Mouse (Mus musculus) embryonic facial prominence, embryonic 12.5 days (tissue): Measurements from ENCODE around the gene Arhgap17. TPM values are rescaled to one million over a fixed set of nuclear protein-coding genes. Genes with fewer than 3 reads are reported as not detected.

Experiments used
- polyA plus RNA-seq: library from polyadenylated mRNA; unstranded; fragments of >200 nt; fragmentation: Nextera tagmentation; extraction: Ambion mirVana; gene quantifications from 2 replicates; pipeline ENCODE4 v1.2.1, GENCODE M21; 2016

The Arhgap17 gene
- polyA plus RNA-seq, 1 experiment from 2014 or later: 24.5 TPM

Other genes starting within 250 kb of the Arhgap17 start
- gene Tnrc6a, start 246.0 kb downstream of the Arhgap17 start, polyA plus RNA-seq: 66.1 and 70.9 TPM in 2 replicates
- gene Slc5a11, start 155.1 kb downstream of the Arhgap17 start, polyA plus RNA-seq: 0.06 and 0.10 TPM in 2 replicates
- gene Lcmt1, start 131 bp downstream of the Arhgap17 start, polyA plus RNA-seq: 51.0 and 55.5 TPM in 2 replicates
- 0.14 and 0.60 TPM in 2 replicates for gene Aqp8, start 92.4 kb upstream of the Arhgap17 start, polyA plus RNA-seq
- gene Zkscan2, start 130.5 kb upstream of the Arhgap17 start, polyA plus RNA-seq: 7.0 and 8.1 TPM in 2 replicates